Mouse (Mus musculus): ENCODE data around the gene Timm50. TPM values are rescaled to one million over a fixed set of nuclear protein-coding genes. Genes with fewer than 3 reads are reported as not detected.

Gene Timm50
- 144 and 146 TPM in 2 replicates for polyA plus RNA-seq (2015; fragmentation: Nextera tagmentation; extraction: Ambion mirVana)

DNA sequence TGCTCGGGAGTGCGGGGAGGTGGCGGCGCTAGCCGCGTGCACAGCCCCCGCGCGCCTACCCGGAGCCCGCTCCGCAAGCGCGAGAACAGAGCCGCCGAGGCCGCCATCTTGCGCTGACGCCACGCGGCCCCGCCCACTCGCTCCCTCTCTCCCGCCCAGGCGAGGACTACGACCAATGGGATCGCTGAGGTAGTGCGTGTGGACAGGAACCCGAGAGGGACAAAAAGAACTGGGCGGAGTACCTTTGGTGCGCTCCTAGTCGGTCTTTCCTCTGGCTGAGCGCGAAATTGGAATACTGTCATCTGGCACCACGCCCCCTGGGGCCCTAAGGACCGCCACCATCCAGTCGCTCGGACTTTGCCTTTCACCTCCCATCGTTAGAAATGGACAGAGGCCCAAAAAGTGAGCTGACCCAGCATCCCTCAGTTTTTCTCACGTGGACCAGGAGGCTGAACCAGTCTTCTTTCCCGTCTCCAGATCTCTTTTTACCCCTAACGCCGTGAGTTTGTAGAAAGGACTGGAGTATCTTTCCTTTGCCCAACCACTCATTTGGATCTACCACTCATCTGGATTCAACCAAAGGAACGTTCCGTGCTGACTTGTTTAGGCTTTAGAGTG is at the start of gene Timm50:
Gene Timm50, minus strand, starts transcription at position 147 of the 618 bp plus-strand sequence.
- under 1% methylated on average over 41 of the region's 45 CpGs for WGBS
- Histone ChIP-seq H3K9me3 (no peaks in the 10 kb centered on the region), H3K4me1 (peaks cover 19% of the 10 kb centered on the region), H3K36me3 (peaks cover 66% of the 10 kb centered on the region), H3K4me3 (peak within 1 kb of the TSS; percentile 92), H3K27me3 (no peaks in the 10 kb centered on the region), H3K27ac (no peak within 1 kb of the TSS), H3K4me2 (replicated peaks) (peak within 1 kb of the TSS; percentile 90), H3K9ac (peak within 1 kb of the TSS; percentile 91)
- ATAC-seq (ENCODE audit: low FRiP score, low read depth) = peak; percentile 98

GRCm38 (mm10) chr7:28360291-28360690 is 48.4 kb upstream of the Timm50 start:
- H3K9me3 ChIP-seq = no peaks in the 10 kb centered on the region
- H3K9ac ChIP-seq = no peak overlapping the region
- 96% methylated on average over 6 of the region's 6 CpGs for WGBS
- H3K4me1 ChIP-seq = peaks cover 24% of the 10 kb centered on the region
- ATAC-seq (ENCODE audit: low FRiP score, low read depth) = no peak
- H3K27me3 ChIP-seq = no peaks in the 10 kb centered on the region
- no peak overlapping the region for H3K4me3 ChIP-seq
- H3K36me3 ChIP-seq = peaks cover 76% of the 10 kb centered on the region
- H3K4me2 ChIP-seq (replicated peaks) = no peak overlapping the region
- no peak overlapping the region for H3K27ac ChIP-seq

- H3K36me3 ChIP-seq = peaks cover 76% of the 10 kb centered on the region
- 95% methylated on average over 10 of the region's 10 CpGs for WGBS
- H3K27me3 ChIP-seq = no peaks in the 10 kb centered on the region
- no peak overlapping the region for H3K27ac ChIP-seq
- H3K9me3 ChIP-seq = no peaks in the 10 kb centered on the region
- H3K4me2 ChIP-seq (replicated peaks) = no peak overlapping the region
- no peak for ATAC-seq (ENCODE audit: low FRiP score, low read depth)
- H3K4me3 ChIP-seq = no peak overlapping the region
- no peak overlapping the region for H3K9ac ChIP-seq
- peaks cover 24% of the 10 kb centered on the region for H3K4me1 ChIP-seq
Measured at GRCm38 (mm10) chr7:28359854-28360253, 48.0 kb upstream of the Timm50 start.

DNA sequence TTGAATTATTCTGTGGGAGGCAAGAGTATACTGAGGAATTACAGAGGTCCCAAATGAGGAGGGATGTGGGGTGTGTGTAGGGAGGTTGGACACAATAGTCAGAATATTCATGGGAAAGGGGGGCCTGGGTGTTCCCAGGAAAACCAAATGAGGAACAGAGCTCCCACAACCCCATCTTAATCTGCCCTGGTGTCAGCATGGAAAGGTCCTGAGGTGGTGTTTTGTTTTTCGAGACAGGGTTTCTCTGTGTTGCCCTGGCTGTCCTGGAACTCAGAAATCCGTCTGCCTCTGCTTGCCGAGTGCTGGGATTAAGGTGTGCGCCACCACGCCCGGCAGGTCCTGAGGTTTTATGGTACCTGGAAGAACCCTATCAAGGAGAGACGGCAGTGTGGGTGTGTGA is 46.6 kb upstream of the Timm50 start:
- peaks cover 24% of the 10 kb centered on the region for H3K4me1 ChIP-seq
- no peak overlapping the region for H3K4me2 ChIP-seq (replicated peaks)
- H3K27ac ChIP-seq = peak overlapping the region; percentile 81; the same call in 1 of the 2 replicates
- peaks cover 75% of the 10 kb centered on the region for H3K36me3 ChIP-seq
- H3K9me3 ChIP-seq = no peaks in the 10 kb centered on the region
- H3K27me3 ChIP-seq = no peaks in the 10 kb centered on the region
- H3K4me3 ChIP-seq = no peak overlapping the region
- WGBS = 63% methylated on average over 7 of the region's 7 CpGs
- H3K9ac ChIP-seq = peak overlapping the region; percentile 25; the same call in 1 of the 2 replicates
- ATAC-seq (ENCODE audit: low FRiP score, low read depth) = no peak

- peaks cover 24% of the 10 kb centered on the region for H3K4me1 ChIP-seq
- no peak overlapping the region for H3K4me2 ChIP-seq (replicated peaks)
- H3K27me3 ChIP-seq = no peaks in the 10 kb centered on the region
- H3K9me3 ChIP-seq = no peaks in the 10 kb centered on the region
- peak overlapping the region; percentile 81 for H3K27ac ChIP-seq
- peaks cover 75% of the 10 kb centered on the region for H3K36me3 ChIP-seq
- WGBS = 4% methylated on average over 5 of the region's 5 CpGs
- H3K4me3 ChIP-seq = no peak overlapping the region
- peak overlapping the region; percentile 25; the same call in 1 of the 2 replicates for H3K9ac ChIP-seq
- no peak for ATAC-seq (ENCODE audit: low FRiP score, low read depth)
Measured at GRCm38 (mm10) chr7:28357984-28358383, 46.1 kb upstream of the Timm50 start.

DNA sequence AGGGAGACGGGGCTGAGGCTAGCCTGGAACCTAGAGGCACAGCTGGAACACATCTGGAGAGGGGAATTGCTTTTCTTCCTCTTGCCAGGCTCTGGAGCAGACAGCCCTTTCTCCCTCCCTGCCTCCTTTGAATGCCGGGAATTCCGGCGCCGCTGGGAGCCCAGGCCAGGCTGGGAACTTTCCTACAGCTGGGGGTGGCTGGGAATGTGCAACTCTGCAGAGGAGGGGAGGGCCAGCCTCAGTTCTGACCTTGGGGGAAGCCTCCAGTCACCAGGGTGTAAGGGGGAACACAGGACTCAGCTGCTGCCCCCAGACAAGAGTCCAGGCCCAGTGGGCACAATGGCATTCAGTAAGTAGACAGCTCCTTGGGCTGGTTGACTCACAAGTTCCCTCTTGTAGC is 45.1 kb upstream of the Timm50 start:
- no peak overlapping the region for H3K4me2 ChIP-seq (replicated peaks)

DNA sequence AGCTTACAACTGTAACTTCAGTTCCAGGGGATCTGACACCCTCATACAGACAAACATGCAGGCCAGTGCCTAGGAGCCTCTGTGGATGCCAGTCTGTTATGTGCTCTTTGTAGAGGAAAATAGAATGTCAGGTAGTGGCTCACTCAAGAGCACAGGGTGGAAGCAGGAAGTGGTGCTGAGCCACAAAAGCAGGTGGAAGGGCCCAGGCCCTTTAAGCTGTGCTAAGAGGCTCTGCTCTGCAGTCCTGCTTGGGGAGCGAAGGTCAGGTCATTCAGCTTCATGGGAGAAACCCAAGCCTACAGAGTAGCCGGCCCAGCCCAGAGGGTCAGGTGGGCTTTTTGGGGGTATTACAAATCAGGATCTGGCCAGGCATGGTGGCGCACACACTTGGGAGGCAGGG is 43.3 kb upstream of the Timm50 start:
- 87% methylated on average over 3 of the region's 3 CpGs for WGBS
- Histone ChIP-seq H3K4me1 (peaks cover 35% of the 10 kb centered on the region), H3K4me3 (no peak overlapping the region), H3K4me2 (replicated peaks) (no peak overlapping the region), H3K9me3 (no peaks in the 10 kb centered on the region), H3K27ac (no peak overlapping the region), H3K36me3 (peaks cover 61% of the 10 kb centered on the region), H3K9ac (no peak overlapping the region), H3K27me3 (no peaks in the 10 kb centered on the region)
- no peak for ATAC-seq (ENCODE audit: low FRiP score, low read depth)

More for the DNA sequence above, 45.1 kb upstream of the Timm50 start:
- Histone ChIP-seq H3K27me3 (no peaks in the 10 kb centered on the region), H3K9ac (0 out of 2 replicates have a peak overlapping the region, but pooled peaks have one; percentile 4), H3K9me3 (no peaks in the 10 kb centered on the region), H3K4me3 (no peak overlapping the region), H3K27ac (peak overlapping the region; percentile 81), H3K4me1 (peaks cover 27% of the 10 kb centered on the region), H3K36me3 (peaks cover 75% of the 10 kb centered on the region)
- WGBS = 1% methylated on average over 5 of the region's 5 CpGs
- peak; percentile 44 for ATAC-seq (ENCODE audit: low FRiP score, low read depth)

GRCm38 (mm10) chr7:28354596-28354995 is 42.7 kb upstream of the Timm50 start:
- peaks cover 39% of the 10 kb centered on the region for H3K4me1 ChIP-seq
- H3K4me2 ChIP-seq (replicated peaks) = no peak overlapping the region
- 94% methylated on average over 3 of the region's 3 CpGs for WGBS
- no peaks in the 10 kb centered on the region for H3K9me3 ChIP-seq
- no peak for ATAC-seq (ENCODE audit: low FRiP score, low read depth)
- no peak overlapping the region for H3K27ac ChIP-seq
- no peaks in the 10 kb centered on the region for H3K27me3 ChIP-seq
- peaks cover 55% of the 10 kb centered on the region for H3K36me3 ChIP-seq
- H3K9ac ChIP-seq = no peak overlapping the region
- no peak overlapping the region for H3K4me3 ChIP-seq

DNA sequence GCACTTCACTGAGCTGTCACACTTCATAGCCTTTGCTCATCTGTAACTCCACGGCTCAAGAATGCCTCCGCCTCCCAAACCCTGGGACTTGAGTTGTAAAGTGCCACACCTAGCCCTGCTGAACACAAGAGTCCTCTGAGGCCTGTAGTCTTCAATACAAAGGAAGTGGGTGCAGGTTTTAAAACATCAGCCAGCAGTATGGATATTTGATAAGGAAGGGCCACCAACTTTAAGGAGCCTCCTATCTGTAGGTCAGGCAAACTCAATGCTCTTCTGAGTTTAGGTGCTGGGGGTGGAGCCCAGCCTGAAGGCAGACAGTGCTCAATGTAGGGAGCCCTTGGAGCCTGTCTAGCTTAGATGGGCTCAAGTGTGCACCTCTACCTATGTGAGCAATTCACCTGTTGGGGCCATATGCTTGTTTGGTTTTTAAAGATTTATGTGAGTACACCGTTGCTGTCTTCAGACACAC is 42.3 kb upstream of the Timm50 start:
- peaks cover 44% of the 10 kb centered on the region for H3K4me1 ChIP-seq
- no peaks in the 10 kb centered on the region for H3K9me3 ChIP-seq
- ATAC-seq (ENCODE audit: low FRiP score, low read depth) = no peak
- H3K9ac ChIP-seq = no peak overlapping the region
- H3K27me3 ChIP-seq = no peaks in the 10 kb centered on the region
- no peak overlapping the region for H3K4me2 ChIP-seq (replicated peaks)
- peaks cover 51% of the 10 kb centered on the region for H3K36me3 ChIP-seq
- 86% methylated on average over 3 of the region's 3 CpGs for WGBS
- no peak overlapping the region for H3K4me3 ChIP-seq
- no peak overlapping the region for H3K27ac ChIP-seq

DNA sequence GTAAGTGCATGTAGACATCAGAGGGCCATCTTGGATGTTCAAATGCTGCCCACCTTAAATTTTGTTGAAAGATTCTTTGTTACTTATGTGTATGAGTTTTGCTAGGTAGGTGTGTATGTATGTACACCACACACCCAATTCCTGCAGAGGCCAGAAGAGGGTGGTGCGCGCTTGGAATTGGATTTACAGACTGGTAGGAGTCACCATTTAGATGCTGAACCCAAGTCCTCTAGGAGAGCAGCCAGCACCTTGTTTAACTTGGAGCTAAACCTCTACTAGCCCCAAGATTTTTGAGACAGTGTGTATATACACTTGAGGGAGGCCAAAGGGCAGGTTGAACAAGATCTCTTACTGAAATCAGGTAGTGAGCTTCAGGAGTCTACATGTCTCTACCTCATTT is 41.4 kb upstream of the Timm50 start:
- Histone ChIP-seq H3K4me3 (no peak overlapping the region; the same call in 1 of the 2 replicates), H3K4me2 (replicated peaks) (no peak overlapping the region), H3K36me3 (peaks cover 42% of the 10 kb centered on the region), H3K4me1 (peaks cover 42% of the 10 kb centered on the region), H3K9ac (no peak overlapping the region), H3K27ac (no peak overlapping the region), H3K27me3 (no peaks in the 10 kb centered on the region), H3K9me3 (no peaks in the 10 kb centered on the region)
- ATAC-seq (ENCODE audit: low FRiP score, low read depth) = no peak
- 83% methylated on average over 2 of the region's 2 CpGs for WGBS

GRCm38 (mm10) chr7:28351676-28352191 is 39.9 kb upstream of the Timm50 start:
- H3K4me1 ChIP-seq = peaks cover 26% of the 10 kb centered on the region
- peaks cover 38% of the 10 kb centered on the region for H3K36me3 ChIP-seq
- peak overlapping the region; percentile 99 for H3K9ac ChIP-seq
- H3K9me3 ChIP-seq = no peaks in the 10 kb centered on the region
- no peak for ATAC-seq (ENCODE audit: low FRiP score, low read depth)
- H3K4me3 ChIP-seq = peak overlapping the region; percentile 92
- 42% methylated on average over 4 of the region's 4 CpGs for whole genome bisulfite sequencing
- no peak overlapping the region for H3K27ac ChIP-seq
- no peaks in the 10 kb centered on the region for H3K27me3 ChIP-seq
- H3K4me2 ChIP-seq (replicated peaks) = peak overlapping the region; percentile 80

DNA sequence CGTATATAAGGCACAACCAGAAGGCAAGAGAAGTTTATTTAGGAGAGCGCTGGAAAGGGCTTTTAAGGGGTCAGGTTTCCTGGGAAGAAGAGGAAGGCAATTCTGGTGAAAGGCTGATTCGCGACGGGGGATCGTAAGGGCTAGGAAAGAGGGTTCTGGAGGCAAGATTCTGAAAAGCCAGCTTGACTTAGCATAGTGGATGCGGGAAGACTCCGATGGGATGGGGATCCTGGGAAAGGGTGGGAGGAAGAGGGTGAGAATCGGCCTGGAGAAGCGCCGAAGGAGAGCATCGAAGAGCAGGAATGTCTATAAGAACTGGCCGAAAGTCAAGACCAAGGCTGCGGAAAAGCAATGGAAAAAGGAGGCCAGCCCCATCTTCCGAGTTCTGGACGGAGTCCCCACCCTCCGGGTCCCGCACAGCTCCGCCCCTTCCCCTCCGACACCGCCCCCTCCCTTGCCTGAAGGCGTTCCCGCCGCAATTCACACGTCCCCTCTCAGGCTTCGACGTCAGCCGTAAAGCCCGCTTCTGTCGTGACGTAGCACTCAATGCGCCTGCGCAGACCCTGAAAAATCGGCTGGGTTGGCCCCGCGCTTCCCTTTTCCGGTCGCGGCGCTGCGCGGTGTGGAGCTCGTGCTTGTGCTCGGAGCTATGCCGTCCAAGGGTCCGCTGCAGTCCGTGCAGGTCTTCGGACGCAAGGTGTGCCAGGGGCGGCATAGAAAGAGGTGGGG is 38.4 kb upstream of the Timm50 start, which contains the start of gene Rps16:
Gene Rps16, plus strand, starts transcription at position 498 of the 729 bp plus-strand sequence.
- Histone ChIP-seq H3K4me2 (replicated peaks) (peak within 1 kb of the TSS; percentile 80), H3K9ac (peak within 1 kb of the TSS; percentile 99)
- whole genome bisulfite sequencing = under 1% methylated on average over 48 of the region's 50 CpGs

More for the DNA sequence above, 38.4 kb upstream of the Timm50 start, which contains the start of gene Rps16:
- Histone ChIP-seq H3K27ac (peak within 1 kb of the TSS; percentile 96), H3K9me3 (no peaks in the 10 kb centered on the region), H3K27me3 (no peaks in the 10 kb centered on the region), H3K4me1 (peaks cover 24% of the 10 kb centered on the region), H3K4me3 (peak within 1 kb of the TSS; percentile 92), H3K36me3 (peaks cover 36% of the 10 kb centered on the region)
- peak; percentile 95 for ATAC-seq (ENCODE audit: low FRiP score, low read depth)
